Mouse (Mus musculus) stomach, postnatal 0 days (tissue): ENCODE measurements around the gene Cd68. TPM values are rescaled to one million over a fixed set of nuclear protein-coding genes. Genes with fewer than 3 reads are reported as not detected.

Experiments used
- ATAC-seq: fragments of 200-750 bp; cut with Nextera tagmentation; 2 replicates; pipeline ENCODE4 v1.8.0; 2017; ENCODE audit not compliant: low FRiP score, low TSS enrichment
- DNase-seq: peaks from one replicate; pipeline ENCODE4 v3.0.0-alpha.2; 2016; ENCODE audit warnings: low spot score
- H3K27ac ChIP-seq: fragments of 300-500 bp; sonication (generic); replicated peaks from 2 replicates; pipeline ENCODE4 v1.5.1; 2014; ENCODE audit warnings: mild to moderate bottlenecking, control low read depth
- H3K27me3 ChIP-seq: fragments of 300-500 bp; sonication (generic); 2 replicates; pipeline ENCODE4 v1.6.1; 2014; ENCODE audit warnings: low read length; ENCODE audit not compliant: control insufficient read depth, insufficient read depth
- H3K36me3 ChIP-seq: fragments of 300-500 bp; sonication (generic); 2 replicates; pipeline ENCODE4 v1.6.1; 2014; ENCODE audit warnings: low read length, mixed read lengths; ENCODE audit not compliant: control insufficient read depth, insufficient read depth
- H3K4me1 ChIP-seq: fragments of 300-500 bp; sonication (generic); replicated peaks from 2 replicates; pipeline ENCODE4 v1.6.1; 2014; ENCODE audit warnings: antibody characterized with exemption; ENCODE audit not compliant: control insufficient read depth, insufficient read depth
- H3K4me2 ChIP-seq: fragments of 300-500 bp; sonication (generic); replicated peaks from 2 replicates; pipeline ENCODE4 v1.6.1; 2014; ENCODE audit warnings: low read depth, mild to moderate bottlenecking, control low read depth, moderate library complexity
- H3K4me3 ChIP-seq: fragments of 300-500 bp; sonication (generic); 2 replicates; pipeline ENCODE4 v1.5.1; 2014; ENCODE audit warnings: low read depth, low read length, control low read depth
- H3K9ac ChIP-seq: fragments of 300-500 bp; sonication (generic); 2 replicates; pipeline ENCODE4 v1.6.1; 2014; ENCODE audit warnings: mild to moderate bottlenecking, low read length, control low read depth, mixed read lengths
- H3K9me3 ChIP-seq: fragments of 300-500 bp; sonication (generic); 2 replicates; pipeline ENCODE4 v1.6.1; 2016; ENCODE audit warnings: low read length; ENCODE audit not compliant: control insufficient read depth
- CTCF ChIP-seq: IDR thresholded peaks from 2 replicates; pipeline ENCODE4 v1.5.1; 2016; ENCODE audit warnings: antibody characterized with exemption, low read depth, mild to moderate bottlenecking, moderate library complexity
- EP300 ChIP-seq: optimal IDR thresholded peaks from 2 replicates; pipeline ENCODE3; 2016; ENCODE audit warnings: antibody characterized with exemption
- WGBS: fragments of 180-500 bp; shearing (Covaris S2); extraction: QIAGEN DNeasy Blood & Tissue Kit; methylation state at CpG from one replicate; pipeline ENCODE4 v1.1.7; 2014; 5-methylcytosine and 5-hydroxymethylcytosine counted together
- polyA plus RNA-seq: library from polyadenylated mRNA; unstranded; fragments of >200 nt; fragmentation: Nextera tagmentation; extraction: Ambion mirVana; gene quantifications from 2 replicates; pipeline ENCODE4 v1.2.1, GENCODE M21; 2015

Gene Cd68
- polyA plus RNA-seq, 1 experiment from 2014 or later: 17.9 TPM

GRCm38 (mm10) chr11:69684128-69684745 lies 18.3 kb upstream of the Cd68 start:
- Histone ChIP-seq H3K4me1 (peaks cover 12% of the 10 kb centered on the region), H3K9ac (no peak overlapping the region), H3K36me3 (no peaks in the 10 kb centered on the region), H3K4me2 (no peak overlapping the region), H3K27ac (peak overlapping the region; percentile 49), H3K4me3 (no peak overlapping the region), H3K9me3 (no peaks in the 10 kb centered on the region), H3K27me3 (no peaks in the 10 kb centered on the region)
- DNase-seq: peak; percentile 41
- ATAC-seq: no peak
- 68% methylated on average over 12 of the region's 12 CpGs for WGBS
- no peak for TF ChIP-seq CTCF
- TF ChIP-seq EP300: no peak

GRCm38 (mm10) chr11:69683576-69683975 lies 17.6 kb upstream of the Cd68 start:
- WGBS: 73% methylated on average over 7 of the region's 7 CpGs
- Histone ChIP-seq H3K9me3 (no peaks in the 10 kb centered on the region), H3K36me3 (no peaks in the 10 kb centered on the region), H3K27ac (peak overlapping the region; percentile 49; the same call in 1 of the 2 replicates), H3K4me1 (peaks cover 12% of the 10 kb centered on the region), H3K9ac (no peak overlapping the region), H3K4me3 (no peak overlapping the region), H3K4me2 (no peak overlapping the region), H3K27me3 (no peaks in the 10 kb centered on the region)
- TF ChIP-seq EP300: no peak
- no peak for TF ChIP-seq CTCF
- no peak for DNase-seq
- no peak for ATAC-seq

- Histone ChIP-seq H3K36me3 (0 out of 2 replicates have a peak, but pooled peaks cover 2% of the 10 kb centered on the region), H3K4me2 (peak overlapping the region; percentile 67), H3K9ac (0 out of 2 replicates have a peak overlapping the region, but pooled peaks have one; percentile 28), H3K27me3 (no peaks in the 10 kb centered on the region), H3K27ac (peak overlapping the region; percentile 90), H3K4me1 (peaks cover 12% of the 10 kb centered on the region), H3K4me3 (peak overlapping the region; percentile 17; the same call in 1 of the 2 replicates), H3K9me3 (no peaks in the 10 kb centered on the region)
- DNase-seq: peak; percentile 89
- ATAC-seq: peak; percentile 13; the same call in 1 of the 2 replicates
- WGBS: 8% methylated on average over 12 of the region's 12 CpGs
- no peak for TF ChIP-seq EP300
- TF ChIP-seq CTCF: peak; percentile 96
Measured at GRCm38 (mm10) chr11:69682840-69683533, 17.0 kb upstream of the Cd68 start.

- WGBS: 18% methylated on average over 24 of the region's 24 CpGs
- DNase-seq: peak; percentile 34
- no peak; the same call in 1 of the 2 replicates for ATAC-seq
Measured at GRCm38 (mm10) chr11:69682209-69682839, 16.4 kb upstream of the Cd68 start.

GRCm38 (mm10) chr11:69681314-69682208 lies 15.6 kb upstream of the Cd68 start, which contains the start of gene Senp3:
Gene Senp3 (minus strand): TSS chr11:69682084.
- Histone ChIP-seq H3K4me1 (peaks cover 12% of the 10 kb centered on the region), H3K9ac (peak within 1 kb of the TSS; percentile 85), H3K4me2 (peak within 1 kb of the TSS; percentile 67), H3K27me3 (no peaks in the 10 kb centered on the region), H3K4me3 (peak within 1 kb of the TSS; percentile 82), H3K27ac (peak within 1 kb of the TSS; percentile 90), H3K9me3 (no peaks in the 10 kb centered on the region), H3K36me3 (peaks cover 4% of the 10 kb centered on the region; the same call in 1 of the 2 replicates)
- DNase-seq (peak; percentile 98), ATAC-seq (peak; percentile 94)
- WGBS: under 1% methylated on average over 77 of the region's 80 CpGs
- TF ChIP-seq CTCF: peak; percentile 16; the same call in 1 of the 2 replicates
- no peak for TF ChIP-seq EP300

More at GRCm38 (mm10) chr11:69682209-69682839, 16.4 kb upstream of the Cd68 start:
- Histone ChIP-seq H3K27ac (peak overlapping the region; percentile 90), H3K9me3 (no peaks in the 10 kb centered on the region), H3K27me3 (no peaks in the 10 kb centered on the region), H3K4me1 (peaks cover 12% of the 10 kb centered on the region), H3K4me2 (peak overlapping the region; percentile 67), H3K9ac (peak overlapping the region; percentile 61), H3K36me3 (0 out of 2 replicates have a peak, but pooled peaks cover 2% of the 10 kb centered on the region), H3K4me3 (peak overlapping the region; percentile 82)
- no peak for TF ChIP-seq CTCF
- TF ChIP-seq EP300: no peak
